Mouse (Mus musculus): ENCODE data around the gene Mmp21.

Gene Mmp21

DNA sequence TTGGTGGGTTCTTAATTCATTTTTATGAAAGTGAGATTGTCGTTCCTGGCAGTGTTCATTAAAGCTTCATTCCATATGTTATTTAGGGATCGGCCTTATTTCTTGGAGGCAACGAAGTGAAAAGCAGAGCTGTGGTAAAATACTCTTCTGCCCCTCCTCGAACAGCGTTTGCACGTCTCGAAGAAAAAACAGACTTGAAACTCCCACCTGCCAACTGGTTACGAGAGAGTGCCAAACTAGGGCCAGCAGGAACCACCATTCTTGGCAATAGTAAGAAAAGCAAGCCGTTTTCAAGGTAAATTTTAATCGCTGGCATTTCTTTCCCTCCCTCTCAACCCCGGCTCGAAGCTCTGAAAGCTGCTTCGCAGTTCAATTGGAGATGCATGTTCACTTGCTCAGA, 41.0 kb downstream of the Mmp21 start:
- DNase-seq = no peak

- peak; percentile 5 for DNase-seq
These were observed 41.6 kb downstream of the Mmp21 start for GRCm38 (mm10) chr7:133638306-133638705.

- peak; percentile 99 to 100 for DNase-seq
These were observed 42.2 kb downstream of the Mmp21 start, which contains the start of gene Edrf1 for GRCm38 (mm10) chr7:133637361-133638305. Edrf1 (plus strand) TSS chr7:133637543.

GRCm38 (mm10) chr7:133636738-133637352, 43.0 kb downstream of the Mmp21 start:
- peak; percentile 86 to 88 for DNase-seq

DNA sequence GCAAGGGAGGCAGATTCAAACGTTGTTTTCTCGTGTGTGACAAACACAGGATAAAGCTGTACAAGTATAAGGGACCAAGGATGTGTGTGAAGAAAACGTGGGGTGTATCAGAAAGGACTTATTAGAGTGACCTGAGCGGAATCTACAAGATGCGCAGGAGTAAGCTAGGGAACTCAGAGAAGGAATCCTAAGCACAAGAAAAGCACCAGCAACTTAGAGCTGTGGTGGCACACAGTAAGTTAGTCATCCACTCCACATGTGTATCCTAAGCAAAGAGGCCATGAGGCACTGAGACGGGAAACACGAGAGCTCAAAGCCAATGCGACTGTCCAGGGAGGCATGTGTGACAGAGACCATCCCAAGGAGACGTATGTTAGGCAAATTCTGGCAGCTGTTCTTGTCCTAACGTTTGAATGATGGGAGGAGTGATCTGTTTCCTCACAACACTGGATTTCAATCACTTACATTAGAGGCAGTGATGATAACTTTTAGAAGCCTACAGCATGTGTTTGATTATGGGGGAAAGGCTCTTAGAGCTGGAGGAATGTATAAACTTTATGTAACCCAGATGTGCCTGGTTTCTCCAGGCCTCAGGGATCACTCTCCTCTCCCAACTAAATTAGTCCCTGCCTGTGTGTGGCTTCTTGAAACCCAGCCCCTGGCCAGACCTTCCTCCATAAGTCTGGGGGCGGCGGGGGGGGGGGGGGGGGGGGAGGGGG, 44.8 kb downstream of the Mmp21 start:
- no peak for DNase-seq

- peak; percentile 47 to 49 for DNase-seq
These were observed 47.4 kb downstream of the Mmp21 start for GRCm38 (mm10) chr7:133632476-133632875.

GRCm38 (mm10) chr7:133630821-133631220, 49.0 kb downstream of the Mmp21 start:
- DNase-seq = no peak

DNA sequence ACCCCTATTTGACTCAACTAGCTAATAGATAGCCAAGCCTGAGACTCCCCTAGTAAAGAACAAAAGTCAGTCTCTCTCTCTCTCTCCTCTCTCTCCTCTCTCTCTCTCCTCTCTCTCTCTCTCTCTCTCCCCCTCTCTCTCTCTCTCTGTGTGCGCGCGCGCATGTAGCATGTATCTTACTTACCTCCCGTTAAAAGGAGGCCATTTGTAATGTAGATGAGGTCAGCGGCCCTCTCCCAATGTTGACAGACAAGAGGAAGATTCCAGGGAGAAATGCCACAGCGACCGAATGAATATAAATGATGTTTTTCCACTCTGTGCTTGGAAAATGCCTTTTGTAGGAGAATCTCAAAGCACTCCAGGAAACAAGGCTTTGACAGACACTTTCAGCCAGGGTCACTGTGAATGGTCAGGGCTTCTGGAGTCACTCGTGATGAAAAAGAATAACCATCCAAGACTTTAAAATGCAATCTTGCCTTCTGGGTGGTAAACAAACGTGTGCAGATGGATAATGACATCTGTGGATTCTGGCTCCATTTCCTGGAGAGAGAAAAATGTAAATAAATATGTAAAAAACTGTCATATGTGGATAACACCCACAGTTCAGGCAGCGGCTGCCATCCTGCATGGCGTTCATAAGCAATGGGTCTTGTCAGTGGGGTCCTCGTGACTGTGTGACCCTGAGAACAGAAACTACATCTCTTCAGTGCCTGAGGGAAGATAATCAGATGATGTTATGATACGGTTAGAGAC, 52.5 kb downstream of the Mmp21 start:
- DNase-seq = no peak

All from lung, adult 18-20 months (tissue).